Mouse (Mus musculus): ENCODE data around the gene Cc2d2b. TPM values are rescaled to one million over a fixed set of nuclear protein-coding genes. Genes with fewer than 3 reads are reported as not detected.

Gene Cc2d2b
- polyA plus RNA-seq, 1 experiment from 2014 or later, result 0.05 TPM

DNA sequence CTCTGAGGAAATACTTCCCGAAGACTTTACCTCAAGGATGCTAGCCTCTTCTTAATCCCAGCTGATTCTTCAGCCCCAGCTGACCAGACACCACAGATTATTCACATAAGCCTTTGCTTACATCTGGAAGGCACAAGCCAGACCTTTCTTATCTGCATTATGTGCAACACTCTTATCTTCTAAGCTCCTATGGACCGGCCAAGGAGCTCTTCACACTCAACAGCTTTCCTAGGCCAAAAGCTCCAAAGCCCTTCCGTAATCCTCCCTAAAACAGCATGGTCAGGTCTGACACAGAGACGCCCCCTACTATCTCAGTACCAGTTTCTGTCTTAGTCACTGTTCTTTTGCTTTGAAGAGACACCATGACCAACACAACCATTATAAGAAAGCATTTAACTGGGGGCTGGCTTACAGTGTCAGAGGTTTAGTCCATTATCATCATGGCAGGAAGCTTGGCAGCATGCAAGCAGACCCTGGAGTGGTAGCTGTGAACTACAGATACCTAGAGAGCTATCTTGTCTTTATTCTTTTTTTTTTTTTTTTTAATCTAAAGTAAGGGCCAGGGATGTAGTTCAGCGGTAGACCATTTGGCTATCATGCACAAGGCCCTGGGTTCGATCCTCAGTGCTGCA is 69.5 kb downstream of the Cc2d2b start:
- Histone ChIP-seq H3K9me3 (no peaks in the 10 kb centered on the region), H3K9ac (no peak overlapping the region), H3K4me1 (peaks cover 8% of the 10 kb centered on the region), H3K4me2 (no peak overlapping the region), H3K4me3 (no peak overlapping the region), H3K36me3 (no peaks in the 10 kb centered on the region), H3K27ac (replicated peaks) (no peak overlapping the region), H3K27me3 (replicated peaks) (peaks cover 12% of the 10 kb centered on the region; the same call in 1 of the 2 replicates)
- WGBS, result 69% methylated on average over 6 of the region's 6 CpGs
- no peak for ATAC-seq (ENCODE audit: extremely low read depth, insufficient number of reproducible peaks, low FRiP score, low TSS enrichment)

DNA sequence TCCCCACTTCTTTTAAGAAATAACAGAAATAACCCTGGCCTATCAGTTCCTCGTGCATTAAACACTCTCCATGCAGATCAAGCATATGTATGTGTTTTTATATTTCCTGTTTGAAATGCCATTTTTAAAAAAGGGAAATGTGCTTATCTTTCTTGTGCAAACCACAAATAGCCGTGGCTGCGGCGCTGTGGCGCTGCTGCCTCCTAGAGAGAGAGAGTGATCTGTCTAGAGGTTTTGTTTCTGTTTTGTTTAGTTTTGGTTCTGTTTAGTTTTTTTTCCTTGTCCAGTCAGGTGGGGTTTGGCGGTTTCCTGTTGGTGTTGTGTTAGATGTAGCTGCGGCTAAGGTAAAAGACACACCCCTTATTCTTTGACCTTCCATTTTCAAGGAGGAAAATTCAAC is 70.2 kb downstream of the Cc2d2b start:
- ATAC-seq (ENCODE audit: extremely low read depth, insufficient number of reproducible peaks, low FRiP score, low TSS enrichment), result no peak
- no peak overlapping the region for H3K4me2 ChIP-seq

DNA sequence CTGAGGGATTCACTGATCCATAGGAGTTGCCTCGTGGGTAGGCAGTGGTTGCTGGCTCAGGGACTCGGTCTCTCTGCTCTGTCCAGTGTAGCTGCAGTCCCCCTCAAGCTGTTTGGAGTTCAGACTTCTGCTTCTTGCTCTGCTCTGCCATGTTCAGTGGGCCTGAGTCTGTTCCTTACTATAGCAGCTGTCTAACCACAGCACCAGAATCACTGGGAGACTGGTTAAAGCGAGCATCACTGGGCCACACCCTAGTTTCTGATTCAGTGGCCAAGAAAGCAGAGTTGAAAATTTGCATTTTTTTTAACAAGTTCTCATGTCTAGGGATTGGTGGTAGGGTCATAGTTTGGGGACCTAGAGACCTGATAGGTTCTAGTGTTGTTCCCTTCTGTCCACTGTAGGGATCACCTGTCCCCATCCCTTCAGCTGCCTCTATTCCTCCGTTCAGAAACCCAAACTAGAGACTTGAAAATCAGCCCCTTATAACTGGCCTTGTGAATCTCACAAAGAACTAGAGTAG is 72.8 kb downstream of the Cc2d2b start:
- Histone ChIP-seq H3K4me2 (no peak overlapping the region), H3K27ac (replicated peaks) (no peak overlapping the region), H3K9me3 (no peaks in the 10 kb centered on the region), H3K36me3 (no peaks in the 10 kb centered on the region), H3K4me3 (no peak overlapping the region), H3K9ac (no peak overlapping the region), H3K4me1 (0 out of 2 replicates have a peak, but pooled peaks cover under 1% of the 10 kb centered on the region), H3K27me3 (replicated peaks) (peaks cover 17% of the 10 kb centered on the region)
- 77% methylated on average over 4 of the region's 4 CpGs for WGBS
- no peak for ATAC-seq (ENCODE audit: extremely low read depth, insufficient number of reproducible peaks, low FRiP score, low TSS enrichment)

More for the DNA sequence above, 70.2 kb downstream of the Cc2d2b start:
- H3K27ac ChIP-seq (replicated peaks), result no peak overlapping the region
- no peak overlapping the region for H3K9ac ChIP-seq
- H3K4me1 ChIP-seq, result peaks cover under 1% of the 10 kb centered on the region; the same call in 1 of the 2 replicates
- no peaks in the 10 kb centered on the region for H3K9me3 ChIP-seq
- peaks cover 12% of the 10 kb centered on the region; the same call in 1 of the 2 replicates for H3K27me3 ChIP-seq (replicated peaks)
- WGBS, result 53% methylated on average over 7 of the region's 7 CpGs
- H3K4me3 ChIP-seq, result no peak overlapping the region
- no peaks in the 10 kb centered on the region for H3K36me3 ChIP-seq

DNA sequence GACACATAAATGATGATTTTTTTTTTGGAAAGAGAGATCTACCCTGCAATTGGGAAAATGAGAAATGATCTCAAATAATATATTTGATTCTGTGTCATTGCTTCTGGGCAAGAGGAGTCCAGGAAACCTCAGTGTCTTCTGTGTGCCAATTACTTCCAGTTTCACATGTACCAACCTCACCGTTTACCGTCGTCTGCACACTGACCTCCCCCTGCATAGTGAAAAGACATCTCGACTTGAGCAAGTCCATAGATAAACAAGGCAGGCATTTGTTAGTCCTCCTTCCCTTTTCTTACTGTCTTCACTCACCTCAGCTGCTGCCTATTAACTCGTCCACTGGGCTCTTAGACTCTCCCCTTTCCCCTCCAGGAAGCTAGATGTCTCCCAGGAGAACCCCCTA is 77.1 kb downstream of the Cc2d2b start:
- no peak overlapping the region for H3K4me3 ChIP-seq
- no peak for ATAC-seq (ENCODE audit: extremely low read depth, insufficient number of reproducible peaks, low FRiP score, low TSS enrichment)
- no peaks in the 10 kb centered on the region for H3K36me3 ChIP-seq
- WGBS, result 62% methylated on average over 5 of the region's 5 CpGs
- H3K4me1 ChIP-seq, result peaks cover 14% of the 10 kb centered on the region
- H3K9ac ChIP-seq, result no peak overlapping the region
- H3K4me2 ChIP-seq, result no peak overlapping the region
- H3K27ac ChIP-seq (replicated peaks), result no peak overlapping the region
- H3K27me3 ChIP-seq (replicated peaks), result peaks cover 28% of the 10 kb centered on the region
- H3K9me3 ChIP-seq, result no peaks in the 10 kb centered on the region

DNA sequence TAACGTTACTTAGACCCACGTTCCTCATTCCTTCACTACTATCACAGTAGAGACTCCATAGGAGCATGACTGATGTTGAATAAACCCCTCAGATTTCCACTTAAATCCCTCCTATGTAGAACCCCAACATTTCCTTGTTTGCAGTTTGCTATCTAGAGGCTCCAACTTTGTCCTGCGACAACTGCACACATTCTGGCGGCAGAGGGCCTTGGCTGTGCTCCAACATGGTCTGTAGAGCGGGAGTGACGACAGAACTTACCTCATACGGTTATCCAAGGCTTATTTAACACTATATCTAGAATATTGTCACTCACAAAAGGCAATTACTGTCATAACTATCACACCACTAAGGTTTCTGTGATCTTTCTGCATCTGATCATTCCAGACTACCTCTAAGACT is 78.2 kb downstream of the Cc2d2b start:
- Histone ChIP-seq H3K27me3 (replicated peaks) (peaks cover 22% of the 10 kb centered on the region), H3K36me3 (no peaks in the 10 kb centered on the region), H3K4me1 (peaks cover 14% of the 10 kb centered on the region), H3K9ac (no peak overlapping the region), H3K4me3 (no peak overlapping the region), H3K27ac (replicated peaks) (no peak overlapping the region), H3K4me2 (no peak overlapping the region), H3K9me3 (no peaks in the 10 kb centered on the region)
- no peak for ATAC-seq (ENCODE audit: extremely low read depth, insufficient number of reproducible peaks, low FRiP score, low TSS enrichment)
- 36% methylated on average over 7 of the region's 7 CpGs for WGBS

DNA sequence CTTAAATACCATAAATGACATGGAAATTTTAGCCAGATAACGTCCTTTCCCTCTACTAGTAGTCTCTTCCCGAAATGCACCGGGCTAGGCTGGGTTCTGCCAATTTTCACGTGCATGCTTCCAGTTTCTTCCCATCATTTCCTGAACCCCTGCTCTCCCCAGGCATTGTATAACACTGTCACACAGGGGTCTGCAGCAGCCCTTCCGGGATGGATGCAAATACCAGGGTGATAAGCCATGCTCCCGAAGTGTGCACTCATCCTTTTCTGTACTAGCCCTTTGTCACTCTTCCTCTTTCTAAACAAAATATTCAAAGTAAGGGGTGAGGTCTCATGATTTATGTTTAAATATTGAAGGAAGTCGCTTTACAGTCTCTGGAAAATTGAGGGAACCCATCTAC is 81.6 kb downstream of the Cc2d2b start:
- ATAC-seq (ENCODE audit: extremely low read depth, insufficient number of reproducible peaks, low FRiP score, low TSS enrichment), result no peak
- H3K9me3 ChIP-seq, result no peaks in the 10 kb centered on the region
- H3K27ac ChIP-seq (replicated peaks), result 0 out of 2 replicates have a peak overlapping the region, but pooled peaks have one; percentile 53
- H3K36me3 ChIP-seq, result no peaks in the 10 kb centered on the region
- peak overlapping the region; percentile 88 for H3K4me3 ChIP-seq
- 41% methylated on average over 7 of the region's 7 CpGs for WGBS
- peaks cover 20% of the 10 kb centered on the region for H3K27me3 ChIP-seq (replicated peaks)
- H3K4me2 ChIP-seq, result peak overlapping the region; percentile 89
- H3K4me1 ChIP-seq, result peaks cover 28% of the 10 kb centered on the region
- H3K9ac ChIP-seq, result peak overlapping the region; percentile 95

DNA sequence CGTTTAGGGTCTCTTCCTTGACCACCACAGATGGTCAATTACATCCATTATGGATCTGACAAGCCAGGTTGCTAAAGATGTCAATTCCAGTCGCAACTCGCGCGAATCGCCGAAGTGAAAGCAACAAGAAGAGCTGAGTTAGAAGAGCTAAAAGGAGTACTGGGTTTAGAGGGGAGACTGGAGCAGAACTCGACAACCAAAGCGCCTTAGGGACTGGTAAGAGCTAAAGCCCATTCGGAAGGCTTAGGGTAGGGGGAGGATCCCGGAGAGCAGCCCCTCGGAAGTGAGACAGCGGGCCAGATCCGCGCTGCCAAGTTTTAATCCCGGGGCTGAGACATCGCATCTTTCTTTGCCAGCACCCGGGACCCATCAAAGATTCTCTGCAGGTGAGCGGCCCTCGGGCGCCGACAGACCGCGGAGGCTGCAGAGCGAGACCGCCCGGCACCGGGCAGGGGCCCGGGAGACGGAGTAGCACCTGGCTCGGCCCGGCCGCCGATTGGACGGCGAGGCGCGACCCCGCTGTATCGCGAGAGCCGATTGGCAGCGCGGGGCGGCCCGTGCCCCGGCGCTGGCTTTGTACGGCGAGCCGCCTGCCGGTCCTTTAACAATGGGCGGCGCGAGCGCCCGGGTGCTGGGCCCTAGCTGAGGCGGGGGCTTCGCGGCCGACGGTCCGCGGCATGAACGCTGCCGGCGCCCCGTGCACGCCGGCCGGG is 82.3 kb downstream of the Cc2d2b start, which contains the start of gene Ccnj:
Ccnj (plus strand) TSS at position 577 of the 713 bp plus-strand sequence.
- ATAC-seq (ENCODE audit: extremely low read depth, insufficient number of reproducible peaks, low FRiP score, low TSS enrichment), result peak; percentile 97
- Histone ChIP-seq H3K36me3 (no peaks in the 10 kb centered on the region), H3K4me1 (peaks cover 28% of the 10 kb centered on the region), H3K9me3 (no peaks in the 10 kb centered on the region), H3K4me3 (peak within 1 kb of the TSS; percentile 88), H3K4me2 (peak within 1 kb of the TSS; percentile 89), H3K9ac (peak within 1 kb of the TSS; percentile 95), H3K27ac (replicated peaks) (peak within 1 kb of the TSS; percentile 87), H3K27me3 (replicated peaks) (peaks cover 17% of the 10 kb centered on the region)
- WGBS, result under 1% methylated on average over 71 of the region's 71 CpGs

DNA sequence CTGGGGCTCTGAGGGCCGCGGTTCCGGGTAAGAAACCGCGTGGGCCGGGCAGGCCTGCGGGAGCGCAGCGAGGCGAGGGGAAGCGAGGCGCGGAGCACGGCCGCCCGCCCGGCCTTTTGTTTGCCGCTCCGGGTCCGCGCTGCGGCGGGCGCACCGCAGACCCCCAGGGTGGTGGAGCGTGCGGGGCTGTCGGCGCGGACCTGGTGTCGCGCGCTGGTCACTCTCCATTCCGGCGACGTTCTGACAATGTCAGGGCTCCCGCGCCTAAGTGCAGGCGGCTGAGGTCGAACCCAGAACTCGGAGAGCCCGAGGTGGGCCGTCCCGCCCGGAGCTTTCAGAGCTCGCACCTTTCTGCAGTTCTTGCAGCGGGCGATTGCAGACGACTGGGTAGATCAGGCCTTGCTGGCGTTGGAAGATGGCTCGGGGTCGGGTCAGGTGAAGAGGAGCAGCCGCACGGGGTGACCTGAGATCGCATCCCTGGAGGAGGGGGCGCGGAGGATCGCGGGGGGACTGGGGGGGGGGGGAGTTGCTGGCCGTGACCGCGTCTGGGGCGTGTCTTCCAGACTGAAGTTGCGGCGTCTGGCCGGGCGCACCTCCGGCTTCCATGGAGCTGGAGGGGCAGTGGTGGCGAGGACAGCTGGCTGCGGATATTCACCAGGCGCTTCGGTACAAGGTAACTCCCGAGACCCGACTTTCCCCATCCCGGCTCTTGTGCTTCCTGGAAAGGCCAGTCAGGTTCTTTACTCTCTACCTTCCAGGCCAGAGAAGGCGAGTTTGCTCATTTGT is 83.1 kb downstream of the Cc2d2b start:
- Histone ChIP-seq H3K9ac (peak overlapping the region; percentile 95), H3K27me3 (replicated peaks) (peaks cover 16% of the 10 kb centered on the region), H3K27ac (replicated peaks) (peak overlapping the region; percentile 87), H3K4me2 (peak overlapping the region; percentile 89), H3K36me3 (peaks cover 2% of the 10 kb centered on the region), H3K9me3 (no peaks in the 10 kb centered on the region), H3K4me3 (peak overlapping the region; percentile 88), H3K4me1 (peaks cover 25% of the 10 kb centered on the region)
- peak; percentile 49 for ATAC-seq (ENCODE audit: extremely low read depth, insufficient number of reproducible peaks, low FRiP score, low TSS enrichment)
- WGBS, result under 1% methylated on average over 74 of the region's 76 CpGs

DNA sequence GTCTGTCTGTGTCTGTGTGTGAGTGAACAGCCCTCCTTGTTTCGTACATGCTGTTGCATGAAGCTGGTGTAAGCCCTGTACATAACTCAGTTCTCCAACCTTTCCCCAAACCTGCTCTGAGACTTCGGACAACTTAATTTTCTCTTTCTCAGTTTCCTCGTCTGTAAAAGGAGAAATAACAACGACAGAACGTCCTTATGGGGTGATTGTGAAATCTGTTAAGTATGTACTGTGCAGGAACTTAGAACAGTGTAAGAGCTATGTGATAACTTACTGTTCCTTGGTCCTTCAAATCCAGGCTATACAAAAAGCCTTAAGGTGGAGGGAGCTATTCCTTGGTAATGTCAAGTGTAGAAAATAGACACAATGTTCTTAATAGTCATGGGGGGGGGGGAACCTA is 83.8 kb downstream of the Cc2d2b start:
- Histone ChIP-seq H3K36me3 (peaks cover 9% of the 10 kb centered on the region), H3K4me1 (peaks cover 20% of the 10 kb centered on the region), H3K4me2 (peak overlapping the region; percentile 89), H3K9me3 (no peaks in the 10 kb centered on the region), H3K27me3 (replicated peaks) (peaks cover 14% of the 10 kb centered on the region), H3K27ac (replicated peaks) (peak overlapping the region; percentile 87; the same call in 1 of the 2 replicates), H3K4me3 (peak overlapping the region; percentile 88), H3K9ac (peak overlapping the region; percentile 95)
- ATAC-seq (ENCODE audit: extremely low read depth, insufficient number of reproducible peaks, low FRiP score, low TSS enrichment), result no peak
- 30% methylated on average over 5 of the region's 5 CpGs for WGBS

DNA sequence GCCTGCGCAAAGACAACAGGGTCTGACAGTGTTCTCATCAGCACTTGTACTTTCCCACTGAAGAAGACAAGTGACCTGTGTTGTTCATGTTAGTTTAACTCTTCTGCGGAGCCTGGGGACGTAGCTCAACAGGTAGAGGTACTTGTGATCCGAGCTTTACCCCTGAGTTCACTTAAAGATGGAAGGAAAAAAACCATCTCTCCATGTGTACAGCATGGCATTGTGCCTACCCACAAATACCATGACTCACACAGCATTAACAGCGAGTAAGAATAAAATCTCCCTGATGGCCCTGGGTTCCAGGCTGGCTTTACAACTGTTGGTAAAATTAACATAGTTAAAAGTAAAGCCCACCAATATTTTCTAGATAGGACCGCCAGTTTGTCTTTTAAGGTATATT is 85.9 kb downstream of the Cc2d2b start:
- WGBS, result 85% methylated on average over 6 of the region's 6 CpGs
- no peak overlapping the region for H3K4me2 ChIP-seq

DNA sequence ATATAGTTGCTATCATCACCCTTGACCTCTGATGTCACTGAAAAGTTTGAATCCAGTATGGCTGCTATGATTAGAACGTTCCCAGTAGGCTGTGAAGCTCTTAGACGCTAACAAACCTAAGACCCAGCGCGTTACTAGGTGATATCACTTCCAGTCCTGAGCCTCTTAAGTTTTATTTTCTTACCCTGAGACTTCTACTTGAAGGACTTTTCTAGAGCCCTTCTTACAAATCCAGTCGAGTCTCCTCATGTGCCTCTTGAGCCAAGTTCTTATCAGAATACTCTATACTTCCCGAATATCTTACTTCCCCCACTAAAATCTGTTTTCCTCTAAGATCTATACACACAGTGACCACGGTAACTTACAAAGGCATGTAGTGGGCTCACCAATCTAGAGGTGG is 89.7 kb downstream of the Cc2d2b start:
- no peak overlapping the region for H3K4me3 ChIP-seq
- no peak overlapping the region for H3K4me2 ChIP-seq
- WGBS, result 84% methylated on average over 7 of the region's 7 CpGs
- peaks cover 59% of the 10 kb centered on the region for H3K36me3 ChIP-seq
- no peak overlapping the region for H3K9ac ChIP-seq
- no peaks in the 10 kb centered on the region for H3K27me3 ChIP-seq (replicated peaks)
- H3K27ac ChIP-seq (replicated peaks), result no peak overlapping the region
- H3K9me3 ChIP-seq, result no peaks in the 10 kb centered on the region
- 0 out of 2 replicates have a peak, but pooled peaks cover 6% of the 10 kb centered on the region for H3K4me1 ChIP-seq
- no peak for ATAC-seq (ENCODE audit: extremely low read depth, insufficient number of reproducible peaks, low FRiP score, low TSS enrichment)

More for the DNA sequence above, 85.9 kb downstream of the Cc2d2b start:
- Histone ChIP-seq H3K4me1 (peaks cover 23% of the 10 kb centered on the region), H3K36me3 (peaks cover 28% of the 10 kb centered on the region), H3K9ac (no peak overlapping the region), H3K4me3 (no peak overlapping the region), H3K27me3 (replicated peaks) (peaks cover 3% of the 10 kb centered on the region), H3K9me3 (no peaks in the 10 kb centered on the region), H3K27ac (replicated peaks) (no peak overlapping the region)
- ATAC-seq (ENCODE audit: extremely low read depth, insufficient number of reproducible peaks, low FRiP score, low TSS enrichment), result no peak

All from heart, embryonic 13.5 days (tissue).